Mouse (Mus musculus) E14TG2a.4 (cell line): Measurements from ENCODE around the gene Rin2.

Source experiments
- CTCF ChIP-seq: conservative IDR thresholded peaks from 2 replicates; pipeline ENCODE4 v1.5.1; 2014; ENCODE audit warnings: low read length
- NANOG ChIP-seq: IDR thresholded peaks from 2 replicates; pipeline ENCODE4 v1.6.1; 2014; ENCODE audit warnings: borderline replicate concordance, low read length, mixed read lengths
- POU5F1 ChIP-seq: IDR thresholded peaks from 2 replicates; pipeline ENCODE4 v1.6.1; 2014; ENCODE audit warnings: low read length, borderline replicate concordance

DNA sequence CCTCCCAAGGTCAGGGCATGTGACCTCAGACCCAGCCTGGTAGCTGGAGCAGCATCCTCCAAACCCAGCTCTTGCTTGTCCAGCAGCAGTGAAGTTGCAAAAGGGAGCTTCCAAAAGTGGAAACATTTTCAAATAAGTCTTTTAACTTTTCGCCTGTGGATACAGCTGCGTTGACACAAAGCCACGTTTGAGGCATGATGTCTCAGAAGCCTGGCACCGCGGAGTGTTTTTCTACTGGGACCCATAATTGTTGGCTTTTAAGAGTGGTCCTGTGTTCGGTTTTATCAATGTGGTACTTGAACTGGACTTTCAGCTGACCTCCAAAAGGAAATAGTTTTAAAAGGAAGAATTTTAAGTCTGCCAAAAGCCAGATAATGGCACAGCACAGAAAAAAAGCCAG, 77.6 kb downstream of the Rin2 start:
- TF ChIP-seq CTCF = no peak
- TF ChIP-seq NANOG = no peak
- no peak for TF ChIP-seq POU5F1
